Mouse (Mus musculus) limb, embryonic 14.5 days (tissue): Measurements from ENCODE around the gene Ank2. TPM values are rescaled to one million over a fixed set of nuclear protein-coding genes. Genes with fewer than 3 reads are reported as not detected.

ENCODE experiments used
- ATAC-seq: fragments of 200-750 bp; cut with Nextera tagmentation; 2 replicates; pipeline ENCODE4 v1.8.0; 2017; ENCODE audit warnings: low read depth, moderate number of reproducible peaks, moderate TSS enrichment; ENCODE audit not compliant: low FRiP score
- DNase-seq: peaks from one replicate; pipeline ENCODE4 v3.0.0-alpha.2; 2015; ENCODE audit warnings: low spot score
- H3K27ac ChIP-seq: fragments of 300-500 bp; sonication (generic); replicated peaks from 2 replicates; pipeline ENCODE4 v1.5.1; 2014; ENCODE audit warnings: low read depth, mild to moderate bottlenecking, low read length, moderate library complexity, mixed read lengths
- H3K27me3 ChIP-seq: fragments of 300-500 bp; sonication (generic); 2 replicates; pipeline ENCODE4 v1.6.1; 2014; ENCODE audit warnings: low read length, mixed read lengths; ENCODE audit not compliant: control insufficient read depth, insufficient read depth
- H3K36me3 ChIP-seq: fragments of 300-500 bp; sonication (generic); 2 replicates; pipeline ENCODE4 v1.6.1; 2014; ENCODE audit warnings: mild to moderate bottlenecking, low read length, moderate library complexity, mixed read lengths; ENCODE audit not compliant: control insufficient read depth, insufficient read depth
- H3K4me1 ChIP-seq: fragments of 300-500 bp; sonication (generic); 2 replicates; pipeline ENCODE4 v1.6.1; 2014; ENCODE audit warnings: antibody characterized with exemption, low read length, mixed read lengths; ENCODE audit not compliant: control insufficient read depth, insufficient read depth
- H3K4me2 ChIP-seq: fragments of 300-500 bp; sonication (generic); replicated peaks from 2 replicates; pipeline ENCODE4 v1.6.1; 2014; ENCODE audit warnings: low read depth, mild to moderate bottlenecking, low read length, moderate library complexity; ENCODE audit not compliant: severe bottlenecking
- H3K4me3 ChIP-seq: fragments of 300-500 bp; sonication (generic); replicated peaks from 2 replicates; pipeline ENCODE4 v1.5.1; 2014; ENCODE audit warnings: low read length
- H3K9ac ChIP-seq: fragments of 300-500 bp; sonication (generic); 2 replicates; pipeline ENCODE4 v1.6.1; 2014; ENCODE audit warnings: mild to moderate bottlenecking, low read depth, low read length, moderate library complexity; ENCODE audit not compliant: severe bottlenecking
- H3K9me3 ChIP-seq: fragments of 300-500 bp; sonication (generic); 2 replicates; pipeline ENCODE4 v1.6.1; 2016; ENCODE audit warnings: low read length; ENCODE audit not compliant: control insufficient read depth
- POLR2A ChIP-seq: fragments of 200-500 bp; IDR thresholded peaks from 2 replicates; pipeline ENCODE4 v1.8.0; 2012; ENCODE audit warnings: inconsistent platforms, mild to moderate bottlenecking, moderate library complexity, borderline replicate concordance; ENCODE audit not compliant: insufficient read depth, insufficient read length; ENCODE audit errors: extremely low read depth
- WGBS: fragments of 180-500 bp; shearing (Covaris S2); extraction: QIAGEN DNeasy Blood & Tissue Kit; methylation state at CpG from one replicate; pipeline ENCODE4 v1.1.7; 2014; 5-methylcytosine and 5-hydroxymethylcytosine counted together
- polyA plus RNA-seq, 2 experiments: library from polyadenylated mRNA; depleted of rRNA in 1 of 2; stranded (reverse) in 1 of 2; unstranded in 1 of 2; fragments of >200 nt; fragmentation: Nextera tagmentation in 1 of 2; extraction: Ambion mirVana in 1 of 2; gene quantifications; 2 replicates each; pipeline versions ENCODE4 v1.2.1 to v1.2.3; 2012 to 2014

Gene Ank2
- polyA plus RNA-seq, 2 experiments: 33.0 to 41.6 TPM

DNA sequence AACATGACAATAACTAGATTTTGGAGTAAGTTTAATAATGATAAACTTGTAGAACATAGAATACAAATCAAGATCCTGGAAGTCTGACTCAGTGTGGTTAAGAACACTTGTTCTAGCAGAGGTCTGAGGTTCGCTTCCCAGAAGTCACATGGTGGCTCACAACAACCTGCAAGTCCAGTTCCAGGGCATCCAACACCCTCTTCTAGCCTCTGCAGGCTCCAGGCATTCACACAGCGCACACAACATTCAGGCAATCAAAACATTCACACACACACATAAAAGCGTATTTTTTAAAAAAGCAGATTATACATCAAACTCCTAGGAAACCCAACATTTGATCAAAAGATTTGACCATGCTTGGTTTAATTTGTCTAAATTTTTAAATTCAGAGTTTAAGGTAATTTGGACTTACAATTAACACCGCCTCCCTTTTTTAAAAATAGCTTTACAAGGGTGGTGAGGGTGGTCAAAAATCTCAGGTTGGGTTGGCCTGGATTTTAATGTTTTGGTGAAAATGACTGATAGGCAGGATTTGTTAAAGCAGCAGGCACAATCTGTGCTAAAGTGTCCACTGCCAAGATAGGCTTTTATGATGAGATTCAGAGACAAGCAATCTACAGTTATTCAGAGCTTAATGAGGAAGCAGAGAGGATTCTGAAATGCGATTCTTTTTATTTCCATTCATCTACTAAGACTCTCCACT, 310.9 kb downstream of the Ank2 start:
- no peak overlapping the region for H3K27ac ChIP-seq
- H3K4me3 ChIP-seq: no peak overlapping the region
- WGBS: 89% methylated on average over 5 of the region's 5 CpGs
- TF ChIP-seq POLR2A: no peak
- DNase-seq (no peak), ATAC-seq (no peak)
- no peak overlapping the region for H3K4me2 ChIP-seq
- no peaks in the 10 kb centered on the region for H3K4me1 ChIP-seq
- H3K36me3 ChIP-seq: no peaks in the 10 kb centered on the region
- H3K9ac ChIP-seq: no peak overlapping the region
- H3K27me3 ChIP-seq: no peaks in the 10 kb centered on the region
- H3K9me3 ChIP-seq: no peaks in the 10 kb centered on the region

GRCm38 (mm10) chr3:127187081-127187480, 312.1 kb downstream of the Ank2 start:
- Histone ChIP-seq H3K4me3 (no peak overlapping the region), H3K4me2 (no peak overlapping the region), H3K9ac (no peak overlapping the region), H3K27me3 (no peaks in the 10 kb centered on the region), H3K27ac (no peak overlapping the region), H3K9me3 (no peaks in the 10 kb centered on the region), H3K36me3 (no peaks in the 10 kb centered on the region), H3K4me1 (no peaks in the 10 kb centered on the region)
- 88% methylated on average over 2 of the region's 2 CpGs for WGBS
- ATAC-seq (no peak), DNase-seq (no peak)
- TF ChIP-seq POLR2A: no peak

DNA sequence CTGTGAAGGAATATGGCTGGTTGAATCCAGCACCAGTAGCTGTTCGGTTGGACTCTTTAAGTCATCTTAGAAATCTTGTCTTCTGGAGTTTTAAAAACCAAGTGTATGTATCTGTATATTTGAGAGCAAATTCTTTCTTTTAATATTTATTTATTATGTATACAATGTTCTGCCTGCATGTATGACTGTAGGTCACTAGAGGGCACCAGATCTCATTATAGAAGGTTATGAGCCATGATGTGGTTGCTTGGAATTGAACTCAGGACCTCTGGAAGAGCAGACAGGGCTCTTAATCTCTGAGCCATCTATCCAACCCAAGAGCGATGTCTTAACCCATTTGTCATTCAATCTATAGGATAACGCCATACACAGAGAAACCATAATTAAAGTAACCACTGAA, 312.9 kb downstream of the Ank2 start:
- no peak for DNase-seq
- H3K4me3 ChIP-seq: no peak overlapping the region
- TF ChIP-seq POLR2A: no peak
- no peak for ATAC-seq
- no peaks in the 10 kb centered on the region for H3K36me3 ChIP-seq
- no peak overlapping the region for H3K9ac ChIP-seq
- WGBS: 91% methylated on average over 3 of the region's 3 CpGs
- no peaks in the 10 kb centered on the region for H3K27me3 ChIP-seq
- H3K27ac ChIP-seq: no peak overlapping the region
- no peaks in the 10 kb centered on the region for H3K4me1 ChIP-seq
- H3K9me3 ChIP-seq: no peaks in the 10 kb centered on the region
- H3K4me2 ChIP-seq: no peak overlapping the region

GRCm38 (mm10) chr3:127183998-127184753, 315.0 kb downstream of the Ank2 start:
- WGBS: 17% methylated on average over 5 of the region's 5 CpGs
- no peak overlapping the region for H3K4me3 ChIP-seq
- H3K27ac ChIP-seq: no peak overlapping the region
- no peak overlapping the region for H3K4me2 ChIP-seq
- no peak for TF ChIP-seq POLR2A
- DNase-seq: peak; percentile 81
- H3K9ac ChIP-seq: no peak overlapping the region
- H3K36me3 ChIP-seq: no peaks in the 10 kb centered on the region
- H3K27me3 ChIP-seq: no peaks in the 10 kb centered on the region
- H3K4me1 ChIP-seq: no peaks in the 10 kb centered on the region
- no peak for ATAC-seq
- no peaks in the 10 kb centered on the region for H3K9me3 ChIP-seq

DNA sequence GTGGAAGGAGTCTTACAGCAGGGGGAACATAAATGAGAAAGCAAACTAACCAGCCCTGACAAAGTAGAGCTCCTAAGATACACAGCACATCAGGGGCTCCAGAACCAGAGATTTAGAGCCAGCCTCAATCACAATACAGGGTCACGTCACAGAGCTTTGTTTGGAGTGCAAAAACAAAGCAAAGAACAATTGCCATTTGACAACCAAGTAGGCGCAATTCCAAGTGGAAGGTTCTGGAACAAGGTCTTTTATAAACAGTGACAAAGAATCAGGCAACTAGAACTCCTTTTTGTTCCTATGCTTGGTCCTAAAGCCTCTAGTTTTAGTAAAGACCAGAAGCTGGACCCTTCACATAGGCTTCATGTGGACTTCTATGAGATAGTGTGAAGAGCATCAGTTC, 326.5 kb downstream of the Ank2 start:
- Histone ChIP-seq H3K27ac (no peak overlapping the region), H3K4me3 (no peak overlapping the region), H3K4me1 (no peaks in the 10 kb centered on the region), H3K4me2 (no peak overlapping the region), H3K9ac (no peak overlapping the region), H3K27me3 (no peaks in the 10 kb centered on the region), H3K9me3 (no peaks in the 10 kb centered on the region), H3K36me3 (no peaks in the 10 kb centered on the region)
- DNase-seq: no peak
- WGBS: 85% methylated on average over 2 of the region's 2 CpGs
- TF ChIP-seq POLR2A: no peak
- no peak for ATAC-seq
